Mouse (Mus musculus): Measurements from ENCODE around the gene Tbr1. TPM values are rescaled to one million over a fixed set of nuclear protein-coding genes. Genes with fewer than 3 reads are reported as not detected.

The Tbr1 gene
- total RNA-seq, 2 experiments from 2014 or later: 0.42 TPM; not detected in 1

GRCm38 (mm10) chr2:61811507-61812421 lies 9.0 kb downstream of the Tbr1 start:
- peak; percentile 18 for ATAC-seq (replicated peaks; ENCODE audit: poor library complexity)

GRCm38 (mm10) chr2:61812536-61812935 lies 9.8 kb downstream of the Tbr1 start:
- ATAC-seq (replicated peaks; ENCODE audit: poor library complexity): no peak

- no peak for ATAC-seq (replicated peaks; ENCODE audit: poor library complexity)
Measured at GRCm38 (mm10) chr2:61813106-61813505, 10.4 kb downstream of the Tbr1 start.

- no peak for ATAC-seq (replicated peaks; ENCODE audit: poor library complexity)
Measured at GRCm38 (mm10) chr2:61813521-61813920, 10.8 kb downstream of the Tbr1 start.

- ATAC-seq (replicated peaks; ENCODE audit: poor library complexity): peak; percentile 32
Measured at GRCm38 (mm10) chr2:61814548-61815473, 12.1 kb downstream of the Tbr1 start.

GRCm38 (mm10) chr2:61815583-61816313 lies 13.0 kb downstream of the Tbr1 start:
- 0 out of 2 replicates have a peak, but pooled peaks have one; percentile 3 for ATAC-seq (replicated peaks; ENCODE audit: poor library complexity)

GRCm38 (mm10) chr2:61818197-61818596 lies 15.5 kb downstream of the Tbr1 start:
- ATAC-seq (replicated peaks; ENCODE audit: poor library complexity): no peak

GRCm38 (mm10) chr2:61820203-61820602 lies 17.5 kb downstream of the Tbr1 start:
- peak; percentile 17 for ATAC-seq (replicated peaks; ENCODE audit: poor library complexity)

- ATAC-seq (replicated peaks; ENCODE audit: poor library complexity): no peak
Measured at GRCm38 (mm10) chr2:61823426-61824140, 20.9 kb downstream of the Tbr1 start.

- no peak for ATAC-seq (replicated peaks; ENCODE audit: poor library complexity)
Measured at GRCm38 (mm10) chr2:61837243-61837806, 34.6 kb downstream of the Tbr1 start.

Other genes starting within 250 kb of the Tbr1 start
- gene Tank, start 224.3 kb upstream of the Tbr1 start, total RNA-seq (2015): 132 and 135 TPM in 2 replicates
- 84.7 and 93.1 TPM in 2 replicates for gene Tank, start 224.3 kb upstream of the Tbr1 start, total RNA-seq (2017)
- 255 and 262 TPM in 2 replicates for gene Psmd14, start 91.2 kb upstream of the Tbr1 start, total RNA-seq (2015)
- 194 and 207 TPM in 2 replicates for gene Psmd14, start 91.2 kb upstream of the Tbr1 start, total RNA-seq (2017)
- not detected in 2 replicates for gene Slc4a10, start 243.5 kb downstream of the Tbr1 start, total RNA-seq (2015)
- not detected in 2 replicates for gene Slc4a10, start 243.5 kb downstream of the Tbr1 start, total RNA-seq (2017)

Data from megakaryocyte progenitor cell, adult 5-6 weeks (primary cell).